Mouse (Mus musculus) cortical plate, adult 2 months (tissue): ENCODE measurements around the gene Dgkh.

ENCODE experiments used
- CTCF ChIP-seq: fragments of 200-500 bp; IDR thresholded peaks from 2 replicates; pipeline ENCODE4 v1.5.1; 2011; ENCODE audit warnings: mild to moderate bottlenecking, control low read depth, low read length; ENCODE audit not compliant: insufficient read depth; ENCODE audit errors: extremely low read depth
- POLR2A ChIP-seq: fragments of 200-500 bp; IDR thresholded peaks from 2 replicates; pipeline ENCODE4 v1.6.1; 2011; ENCODE audit warnings: mild to moderate bottlenecking, low read length, control low read depth; ENCODE audit not compliant: insufficient read depth; ENCODE audit errors: extremely low read depth

GRCm38 (mm10) chr14:78535366-78535765, 197.2 kb downstream of the Dgkh start:
- TF ChIP-seq CTCF = no peak
- TF ChIP-seq POLR2A = no peak
